Mouse (Mus musculus) limb, embryonic 10.5 days (tissue): ENCODE measurements at regions not wholly inside any gene's neighbourhood (a gene's known extent, or its start where the extent isn't known, plus 50 kb on each side); places are given as distances from the start of the nearest gene placed in this dataset.

Experiments used
- DNase-seq: peaks from one replicate; pipeline ENCODE4 v3.0.0-alpha.2; 2017; ENCODE audit warnings: low spot score
- H3K27ac ChIP-seq: fragments of 300-500 bp; sonication (generic); 2 replicates; pipeline ENCODE4 v1.5.1; 2016; ENCODE audit warnings: mild to moderate bottlenecking
- H3K27me3 ChIP-seq: fragments of 300-500 bp; sonication (generic); 2 replicates; pipeline ENCODE4 v1.6.1; 2016; ENCODE audit warnings: low read depth, mild to moderate bottlenecking; ENCODE audit not compliant: poor library complexity, severe bottlenecking
- H3K36me3 ChIP-seq: fragments of 300-500 bp; sonication (generic); 2 replicates; pipeline ENCODE4 v1.6.1; 2016; ENCODE audit warnings: mild to moderate bottlenecking, moderate library complexity
- H3K4me1 ChIP-seq: fragments of 300-500 bp; sonication (generic); 2 replicates; pipeline ENCODE4 v1.6.1; 2016
- H3K4me3 ChIP-seq: fragments of 300-500 bp; sonication (generic); 2 replicates; pipeline ENCODE4 v1.5.1; 2016; ENCODE audit warnings: mild to moderate bottlenecking, moderate library complexity
- H3K9me3 ChIP-seq: fragments of 300-500 bp; sonication (generic); replicated peaks from 2 replicates; pipeline ENCODE4 v1.6.1; 2016; ENCODE audit warnings: mild to moderate bottlenecking
- WGBS: fragments of 180-500 bp; shearing (Covaris S2); methylation state at CpG from one replicate; pipeline ENCODE4 v1.1.7; 2016; 5-methylcytosine and 5-hydroxymethylcytosine counted together

GRCm38 (mm10) chr16:62981821-62982220 is 127.7 kb downstream of the Pros1 start:
- no peaks in the 10 kb centered on the region for H3K36me3 ChIP-seq
- no peaks in the 10 kb centered on the region for H3K27me3 ChIP-seq
- H3K27ac ChIP-seq, result no peak overlapping the region
- WGBS, result 78% methylated on average over 1 of the region's 1 CpGs
- DNase-seq, result no peak
- H3K4me1 ChIP-seq, result no peaks in the 10 kb centered on the region
- H3K9me3 ChIP-seq, result no peaks in the 10 kb centered on the region
- H3K4me3 ChIP-seq, result no peak overlapping the region

GRCm38 (mm10) chr16:62982558-62982957 is 128.5 kb downstream of the Pros1 start:
- no peak overlapping the region for H3K27ac ChIP-seq
- DNase-seq, result no peak
- H3K4me1 ChIP-seq, result no peaks in the 10 kb centered on the region
- H3K4me3 ChIP-seq, result no peak overlapping the region
- 85% methylated on average over 4 of the region's 4 CpGs for WGBS
- no peaks in the 10 kb centered on the region for H3K27me3 ChIP-seq
- no peaks in the 10 kb centered on the region for H3K9me3 ChIP-seq
- no peaks in the 10 kb centered on the region for H3K36me3 ChIP-seq

GRCm38 (mm10) chr16:62995555-62995954 is 141.4 kb downstream of the Pros1 start:
- Histone ChIP-seq H3K36me3 (no peaks in the 10 kb centered on the region), H3K4me3 (no peak overlapping the region), H3K9me3 (no peaks in the 10 kb centered on the region), H3K4me1 (peaks cover 8% of the 10 kb centered on the region), H3K27me3 (no peaks in the 10 kb centered on the region), H3K27ac (no peak overlapping the region)
- WGBS, result 31% methylated on average over 3 of the region's 3 CpGs
- DNase-seq, result no peak

DNA sequence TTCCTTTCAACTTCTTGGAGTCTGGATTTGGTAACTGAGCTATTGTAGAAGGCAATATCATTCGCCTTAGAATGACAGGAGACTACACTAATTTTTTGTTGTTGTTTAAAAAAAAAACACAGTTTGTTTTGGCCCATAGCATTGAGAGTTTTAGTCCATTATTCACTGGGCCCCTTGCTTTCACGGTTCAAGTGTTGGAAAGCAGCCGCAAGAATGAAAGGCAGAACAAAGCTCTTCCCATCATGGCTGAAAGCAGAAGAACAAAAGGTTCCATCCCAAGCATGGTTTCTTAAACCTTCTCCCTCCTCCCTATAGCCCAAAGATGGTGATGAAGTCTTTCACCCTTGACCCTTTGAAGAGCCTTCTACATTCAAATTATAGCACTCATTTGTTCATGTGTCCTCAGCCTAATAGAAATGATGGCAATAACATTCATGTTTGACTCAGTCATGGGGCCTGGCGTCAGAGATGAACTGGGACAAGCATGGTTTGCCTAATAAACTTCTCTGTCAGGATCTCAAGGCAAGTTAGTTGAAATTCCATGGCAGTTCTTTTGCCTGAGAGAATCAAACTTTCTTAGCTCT is 157.1 kb downstream of the Pros1 start:
- Histone ChIP-seq H3K9me3 (no peaks in the 10 kb centered on the region), H3K4me1 (no peaks in the 10 kb centered on the region), H3K27ac (no peak overlapping the region), H3K4me3 (no peak overlapping the region), H3K27me3 (no peaks in the 10 kb centered on the region), H3K36me3 (no peaks in the 10 kb centered on the region)
- DNase-seq, result no peak
- 89% methylated on average over 4 of the region's 4 CpGs for WGBS

DNA sequence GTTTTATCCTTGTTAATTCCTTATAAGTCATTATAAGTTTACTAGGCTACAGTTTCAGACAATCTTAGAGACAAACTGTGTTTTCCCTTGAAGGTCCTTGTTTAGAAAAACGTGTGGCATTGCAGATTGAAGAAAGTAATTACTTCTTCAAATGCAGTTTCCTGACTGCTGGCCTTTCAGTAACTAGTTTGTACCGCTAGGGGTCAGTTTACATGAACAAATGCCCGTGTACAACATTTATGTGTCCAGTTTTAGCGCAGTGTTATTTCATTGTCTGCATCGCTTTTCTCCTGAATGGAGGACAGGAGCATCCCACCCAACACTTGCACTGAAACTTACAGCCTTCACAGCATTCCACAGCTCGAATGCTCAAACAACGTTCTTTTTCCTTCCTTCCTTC is 160.3 kb downstream of the Pros1 start:
- H3K27me3 ChIP-seq, result no peaks in the 10 kb centered on the region
- 43% methylated on average over 7 of the region's 7 CpGs for WGBS
- H3K4me3 ChIP-seq, result no peak overlapping the region
- no peaks in the 10 kb centered on the region for H3K36me3 ChIP-seq
- DNase-seq, result no peak
- no peak overlapping the region for H3K27ac ChIP-seq
- peaks cover 14% of the 10 kb centered on the region for H3K4me1 ChIP-seq
- no peaks in the 10 kb centered on the region for H3K9me3 ChIP-seq

- peak; percentile 55 for DNase-seq
- WGBS, result 32% methylated on average over 1 of the region's 1 CpGs
Observed at GRCm38 (mm10) chr16:63016144-63016543, 162.0 kb downstream of the Pros1 start.

DNA sequence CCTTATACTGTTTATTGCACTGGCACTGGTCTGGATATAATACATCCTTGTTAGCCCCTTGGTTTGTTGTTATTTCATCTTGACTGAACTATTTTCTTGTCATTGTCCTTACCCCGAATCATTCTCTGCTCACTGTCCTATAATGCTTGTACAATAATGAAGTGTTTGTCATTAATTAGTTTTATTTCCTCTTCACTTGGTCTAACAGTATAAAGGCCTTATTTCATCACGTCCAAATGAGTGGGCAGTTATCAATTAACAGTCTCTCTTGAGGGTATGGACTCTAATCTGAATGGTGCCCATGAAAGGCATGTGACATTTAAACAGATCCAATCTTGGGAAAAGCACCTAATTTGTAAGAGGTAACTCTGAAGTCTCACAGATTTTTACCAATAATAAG is 162.6 kb downstream of the Pros1 start:
- 51% methylated on average over 2 of the region's 2 CpGs for WGBS
- Histone ChIP-seq H3K4me1 (peaks cover 14% of the 10 kb centered on the region), H3K4me3 (no peak overlapping the region), H3K27ac (no peak overlapping the region), H3K27me3 (no peaks in the 10 kb centered on the region), H3K9me3 (no peaks in the 10 kb centered on the region), H3K36me3 (no peaks in the 10 kb centered on the region)
- DNase-seq, result no peak

More at GRCm38 (mm10) chr16:63016144-63016543, 162.0 kb downstream of the Pros1 start:
- Histone ChIP-seq H3K27ac (no peak overlapping the region), H3K36me3 (no peaks in the 10 kb centered on the region), H3K4me1 (peaks cover 14% of the 10 kb centered on the region), H3K27me3 (no peaks in the 10 kb centered on the region), H3K9me3 (no peaks in the 10 kb centered on the region), H3K4me3 (no peak overlapping the region)

- Histone ChIP-seq H3K27ac (no peak overlapping the region), H3K36me3 (no peaks in the 10 kb centered on the region), H3K4me1 (peaks cover 16% of the 10 kb centered on the region), H3K4me3 (no peak overlapping the region), H3K9me3 (no peaks in the 10 kb centered on the region), H3K27me3 (no peaks in the 10 kb centered on the region)
- DNase-seq, result no peak
- WGBS, result 80% methylated on average over 4 of the region's 4 CpGs
Observed at GRCm38 (mm10) chr16:63030399-63030798, 176.3 kb downstream of the Pros1 start.

- Histone ChIP-seq H3K27me3 (no peaks in the 10 kb centered on the region), H3K36me3 (no peaks in the 10 kb centered on the region), H3K9me3 (no peaks in the 10 kb centered on the region), H3K4me1 (peaks cover 16% of the 10 kb centered on the region), H3K27ac (no peak overlapping the region), H3K4me3 (no peak overlapping the region)
- no peak for DNase-seq
- 69% methylated on average over 5 of the region's 5 CpGs for WGBS
Observed at GRCm38 (mm10) chr16:63031035-63031434, 176.9 kb downstream of the Pros1 start.

DNA sequence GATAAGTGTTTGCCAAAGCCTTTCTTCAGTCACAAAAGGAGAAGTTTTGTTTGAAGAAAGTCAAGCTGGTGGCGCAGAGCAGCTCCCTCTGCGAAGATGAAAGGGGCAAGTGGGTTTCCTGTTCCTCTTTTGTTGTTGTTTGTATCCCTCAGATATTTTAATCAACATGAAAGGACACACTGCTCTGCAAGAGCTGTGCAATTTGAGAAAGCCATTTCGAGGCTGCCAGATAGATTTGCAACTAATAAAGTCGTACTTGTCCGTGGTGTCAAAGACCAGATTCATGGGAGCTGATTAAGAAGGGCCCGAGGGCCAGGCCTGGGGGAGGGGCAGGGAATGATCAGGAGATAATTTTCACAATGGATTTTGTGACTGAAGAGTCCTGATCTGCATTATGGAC is 177.7 kb downstream of the Pros1 start:
- H3K27ac ChIP-seq, result no peak overlapping the region
- no peak for DNase-seq
- H3K27me3 ChIP-seq, result no peaks in the 10 kb centered on the region
- peaks cover 16% of the 10 kb centered on the region for H3K4me1 ChIP-seq
- H3K36me3 ChIP-seq, result no peaks in the 10 kb centered on the region
- H3K4me3 ChIP-seq, result no peak overlapping the region
- no peaks in the 10 kb centered on the region for H3K9me3 ChIP-seq
- 13% methylated on average over 6 of the region's 6 CpGs for WGBS

GRCm38 (mm10) chr16:63049100-63049499 is 195.0 kb downstream of the Pros1 start:
- H3K9me3 ChIP-seq, result no peaks in the 10 kb centered on the region
- no peaks in the 10 kb centered on the region for H3K4me1 ChIP-seq
- no peaks in the 10 kb centered on the region for H3K27me3 ChIP-seq
- H3K27ac ChIP-seq, result no peak overlapping the region
- H3K36me3 ChIP-seq, result no peaks in the 10 kb centered on the region
- DNase-seq, result no peak
- WGBS, result 80% methylated on average over 1 of the region's 1 CpGs
- H3K4me3 ChIP-seq, result no peak overlapping the region

- Histone ChIP-seq H3K36me3 (no peaks in the 10 kb centered on the region), H3K9me3 (no peaks in the 10 kb centered on the region), H3K4me3 (no peak overlapping the region), H3K4me1 (no peaks in the 10 kb centered on the region), H3K27me3 (no peaks in the 10 kb centered on the region), H3K27ac (no peak overlapping the region)
- no peak for DNase-seq
Observed at GRCm38 (mm10) chr16:63062883-63063282, 208.8 kb downstream of the Pros1 start.

DNA sequence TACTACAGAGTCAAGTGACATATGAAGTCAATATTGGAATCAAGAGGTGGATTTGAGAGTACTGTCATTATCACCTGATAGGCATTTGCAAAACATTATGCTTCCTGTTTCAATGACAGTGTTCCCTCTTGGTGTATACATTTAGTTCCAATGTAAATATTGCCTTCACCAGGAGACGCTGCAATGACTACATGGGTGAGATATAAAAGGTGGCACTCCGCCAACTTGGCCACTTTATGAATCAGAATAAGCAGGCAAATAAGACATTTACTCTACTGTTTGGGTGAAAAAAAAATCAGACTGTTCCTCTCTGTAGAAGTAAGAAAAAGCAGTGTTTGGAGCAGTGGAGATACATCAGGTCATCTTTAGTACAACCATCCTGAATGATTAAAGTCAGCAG is 215.9 kb downstream of the Pros1 start:
- no peak overlapping the region for H3K4me3 ChIP-seq
- H3K27ac ChIP-seq, result no peak overlapping the region
- H3K27me3 ChIP-seq, result no peaks in the 10 kb centered on the region
- no peaks in the 10 kb centered on the region for H3K9me3 ChIP-seq
- H3K4me1 ChIP-seq, result 0 out of 2 replicates have a peak, but pooled peaks cover 2% of the 10 kb centered on the region
- no peaks in the 10 kb centered on the region for H3K36me3 ChIP-seq
- WGBS, result 92% methylated on average over 2 of the region's 2 CpGs
- no peak for DNase-seq

- 42% methylated on average over 4 of the region's 4 CpGs for WGBS
- no peaks in the 10 kb centered on the region for H3K9me3 ChIP-seq
- no peak for DNase-seq
- no peaks in the 10 kb centered on the region for H3K36me3 ChIP-seq
- 0 out of 2 replicates have a peak, but pooled peaks cover 6% of the 10 kb centered on the region for H3K4me1 ChIP-seq
- H3K4me3 ChIP-seq, result no peak overlapping the region
- no peak overlapping the region for H3K27ac ChIP-seq
- no peaks in the 10 kb centered on the region for H3K27me3 ChIP-seq
Observed at GRCm38 (mm10) chr16:63075814-63076213, 221.7 kb downstream of the Pros1 start.
